Mouse (Mus musculus): Measurements from ENCODE around the gene Gm5414. TPM values are rescaled to one million over a fixed set of nuclear protein-coding genes. Genes with fewer than 3 reads are reported as not detected.

Gm5414 gene
- polyA plus RNA-seq (2015; fragmentation: Nextera tagmentation; extraction: Ambion mirVana): not detected in 2 replicates

GRCm38 (mm10) chr15:101627884-101628283 is at the start of gene Gm5414:
TSS of gene Gm5414 (minus strand) at chr15:101628188.

GRCm38 (mm10) chr15:101647280-101647679 is 19.3 kb upstream of the Gm5414 start, which contains the start of gene Gm5478:
TSS of gene Gm5478 (minus strand) at chr15:101647380.

Small RNA genes within 50 kb of the gene (microRNA-seq; reads per million reads assigned to microRNA genes)
- gene Gm44383 (not detected), gene Gm44479 (not detected)

Other genes with a start within 250 kb of the Gm5414 start
- gene Krt7, start 217.1 kb downstream of the Gm5414 start, polyA plus RNA-seq (2015; fragmentation: Nextera tagmentation; extraction: Ambion mirVana): 0.19 and 0.37 TPM in 2 replicates
- gene Krt87, start 189.4 kb downstream of the Gm5414 start, polyA plus RNA-seq (2015; fragmentation: Nextera tagmentation; extraction: Ambion mirVana): 1.1 and 1.2 TPM in 2 replicates
- not detected in 2 replicates for gene Krt88, start 180.4 kb downstream of the Gm5414 start, polyA plus RNA-seq (2015; fragmentation: Nextera tagmentation; extraction: Ambion mirVana)
- not detected in 2 replicates for gene Krt81, start 164.4 kb downstream of the Gm5414 start, polyA plus RNA-seq (2015; fragmentation: Nextera tagmentation; extraction: Ambion mirVana)
- 0.13 and 0.14 TPM in 2 replicates for gene Krt86, start 154.7 kb downstream of the Gm5414 start, polyA plus RNA-seq (2015; fragmentation: Nextera tagmentation; extraction: Ambion mirVana)
- not detected in 2 replicates for gene Krt83, start 136.7 kb downstream of the Gm5414 start, polyA plus RNA-seq (2015; fragmentation: Nextera tagmentation; extraction: Ambion mirVana)
- gene Gm49425, start 110.9 kb downstream of the Gm5414 start, polyA plus RNA-seq (2015; fragmentation: Nextera tagmentation; extraction: Ambion mirVana): 0.45 and 0.79 TPM in 2 replicates
- 0.05 TPM in 1 of 2 replicates, not detected in the other for gene Krt84, start 95.4 kb downstream of the Gm5414 start, polyA plus RNA-seq (2015; fragmentation: Nextera tagmentation; extraction: Ambion mirVana)
- gene Krt82, start 77.5 kb downstream of the Gm5414 start, polyA plus RNA-seq (2015; fragmentation: Nextera tagmentation; extraction: Ambion mirVana): not detected in 2 replicates
- gene Krt90, start 65.2 kb downstream of the Gm5414 start, polyA plus RNA-seq (2015; fragmentation: Nextera tagmentation; extraction: Ambion mirVana): 0.11 and 0.28 TPM in 2 replicates
- gene Krt75, start 54.3 kb downstream of the Gm5414 start, polyA plus RNA-seq (2015; fragmentation: Nextera tagmentation; extraction: Ambion mirVana): 0.24 and 0.31 TPM in 2 replicates
- gene Gm5478, start 19.2 kb upstream of the Gm5414 start, polyA plus RNA-seq (2015; fragmentation: Nextera tagmentation; extraction: Ambion mirVana): not detected in 2 replicates
- gene Krt6b, start 52.1 kb upstream of the Gm5414 start, polyA plus RNA-seq (2015; fragmentation: Nextera tagmentation; extraction: Ambion mirVana): not detected in 2 replicates
- not detected in 2 replicates for gene Krt6a, start 66.1 kb upstream of the Gm5414 start, polyA plus RNA-seq (2015; fragmentation: Nextera tagmentation; extraction: Ambion mirVana)
- gene Krt5, start 84.7 kb upstream of the Gm5414 start, polyA plus RNA-seq (2015; fragmentation: Nextera tagmentation; extraction: Ambion mirVana): 0.12 and 0.17 TPM in 2 replicates
- 0.64 and 0.95 TPM in 2 replicates for gene Krt71, start 114.9 kb upstream of the Gm5414 start, polyA plus RNA-seq (2015; fragmentation: Nextera tagmentation; extraction: Ambion mirVana)
- not detected in 2 replicates for gene Krt72, start 158.3 kb upstream of the Gm5414 start, polyA plus RNA-seq (2015; fragmentation: Nextera tagmentation; extraction: Ambion mirVana)
- gene Krt73, start 174.2 kb upstream of the Gm5414 start, polyA plus RNA-seq (2015; fragmentation: Nextera tagmentation; extraction: Ambion mirVana): 0.37 and 0.65 TPM in 2 replicates
- gene Krt2, start 190.0 kb upstream of the Gm5414 start, polyA plus RNA-seq (2015; fragmentation: Nextera tagmentation; extraction: Ambion mirVana): 0.12 and 0.17 TPM in 2 replicates
- gene Krt1, start 222.6 kb upstream of the Gm5414 start, polyA plus RNA-seq (2015; fragmentation: Nextera tagmentation; extraction: Ambion mirVana): 20.8 and 23.0 TPM in 2 replicates
- 0.47 and 0.89 TPM in 2 replicates for gene Krt77, start 241.5 kb upstream of the Gm5414 start, polyA plus RNA-seq (2015; fragmentation: Nextera tagmentation; extraction: Ambion mirVana)